Mouse (Mus musculus) ES-E14 (cell line): ENCODE results near the gene Dpp3.

Experiments used
- HCFC1 ChIP-seq: IDR thresholded peaks from 2 replicates; pipeline ENCODE4 v1.6.1; 2012; ENCODE audit warnings: low read length, inconsistent platforms, borderline replicate concordance; ENCODE audit not compliant: insufficient read depth
- MAFK ChIP-seq: IDR thresholded peaks from 2 replicates; pipeline ENCODE4 v1.6.1; 2014; ENCODE audit warnings: mild to moderate bottlenecking, low read depth, low read length, inconsistent platforms; ENCODE audit not compliant: insufficient read depth
- ZNF384 ChIP-seq: IDR thresholded peaks from 2 replicates; pipeline ENCODE4 v1.6.1; 2012; ENCODE audit warnings: low read depth, low read length, inconsistent platforms

DNA sequence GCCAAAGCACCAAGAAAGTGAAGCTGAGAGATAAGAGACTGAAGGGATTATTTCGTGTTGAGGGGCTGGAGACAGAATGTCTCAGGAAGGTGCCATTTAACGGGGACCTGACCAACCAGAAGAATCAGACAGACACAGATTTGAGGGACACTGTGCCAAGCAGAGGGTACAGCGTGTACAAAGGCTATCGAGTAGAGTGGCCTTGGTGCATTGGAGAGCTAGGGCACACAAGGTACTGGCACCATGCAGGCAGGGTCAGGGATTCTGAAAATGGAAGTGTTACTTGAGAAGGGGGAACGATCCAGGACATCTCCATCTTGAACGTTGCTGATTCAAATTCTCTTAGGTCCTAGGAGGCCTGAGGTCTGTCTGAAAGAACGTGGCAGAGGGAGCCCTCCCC is 18.7 kb downstream of the Dpp3 start:
- TF ChIP-seq MAFK (no peak), ZNF384 (no peak), HCFC1 (no peak)
